Mouse (Mus musculus): ENCODE results near the gene Ust.

The Ust gene

DNA sequence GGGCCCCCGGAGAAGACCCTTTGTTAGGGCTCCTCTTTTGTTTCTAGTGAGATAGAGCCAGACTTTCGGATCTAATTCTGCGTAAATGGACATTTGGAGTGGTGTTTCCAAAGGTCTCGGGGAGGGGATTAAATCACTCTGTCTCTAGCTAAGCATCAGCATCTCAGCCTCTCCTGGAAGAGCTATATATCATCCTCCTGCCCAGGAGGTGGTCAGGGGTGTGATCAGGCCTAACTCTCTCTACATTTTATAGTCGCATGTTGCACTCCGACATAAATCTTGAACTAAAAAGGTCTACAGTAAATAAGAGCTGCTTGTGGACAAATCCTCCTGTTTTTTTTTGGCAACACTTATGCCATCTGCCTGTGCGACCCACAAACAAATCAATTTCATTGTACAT, 335.5 kb downstream of the Ust start:
- in situ Hi-C loops (cut with MboI, MseI), result no loop called here

GRCm38 (mm10) chr10:8181596-8182185, 336.9 kb downstream of the Ust start:
- in situ Hi-C loops (cut with MboI, MseI), result no loop called here

DNA sequence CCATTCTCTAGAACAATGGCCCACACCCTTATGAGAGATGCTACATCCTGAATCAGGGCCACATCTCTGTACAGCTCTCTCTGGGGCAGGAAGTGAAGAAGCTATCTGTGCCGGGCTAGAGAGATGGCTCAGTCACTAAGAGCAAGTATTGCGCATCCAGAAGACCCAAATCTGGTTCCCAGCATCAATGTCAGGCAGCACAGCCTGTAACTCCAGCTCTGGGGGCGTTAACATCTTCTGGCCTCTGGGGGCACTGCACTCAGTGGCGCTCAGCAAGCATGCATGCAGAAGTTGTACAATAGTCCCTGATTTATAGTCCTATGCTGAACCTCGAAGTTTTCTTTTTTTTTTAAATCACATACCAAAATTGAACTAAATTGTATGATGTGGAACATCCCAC, 341.0 kb downstream of the Ust start:
- in situ Hi-C loops (cut with MboI, MseI), result no loop called here

DNA sequence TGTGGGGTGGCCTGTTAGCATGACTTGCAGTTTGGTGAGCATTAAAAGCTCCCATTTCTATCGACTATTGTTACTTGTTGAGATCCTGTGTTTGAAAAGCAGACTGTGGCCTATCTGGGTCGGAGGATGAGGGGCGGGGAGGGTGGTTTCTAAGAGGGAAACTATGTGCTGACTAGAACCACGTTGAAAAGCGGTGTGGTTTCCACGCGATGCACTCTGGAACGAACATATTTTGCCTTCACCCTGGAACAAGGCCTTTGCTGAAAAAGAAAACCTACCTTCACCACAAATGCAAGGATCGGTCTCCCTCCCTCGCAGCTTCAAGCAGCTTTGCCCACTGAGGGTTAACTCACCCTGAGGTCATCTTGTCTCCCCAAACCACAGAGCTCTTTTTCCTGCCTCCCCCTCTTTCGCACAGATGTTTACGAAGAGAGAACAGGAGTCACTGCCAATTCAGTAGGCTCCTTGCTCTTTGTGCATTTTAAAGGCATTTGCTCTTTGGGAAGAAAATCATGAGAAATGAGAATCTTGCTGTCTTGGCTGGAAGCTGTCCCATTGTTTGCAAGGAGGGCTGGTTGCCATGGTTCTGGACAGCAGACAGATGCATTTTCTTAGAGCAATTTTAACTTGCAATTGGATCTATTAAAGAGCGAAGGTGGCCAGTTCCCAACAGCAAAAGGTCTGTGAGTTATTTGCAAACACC, 342.1 kb downstream of the Ust start:
- in situ Hi-C loops (cut with MboI, MseI), result no loop called here

DNA sequence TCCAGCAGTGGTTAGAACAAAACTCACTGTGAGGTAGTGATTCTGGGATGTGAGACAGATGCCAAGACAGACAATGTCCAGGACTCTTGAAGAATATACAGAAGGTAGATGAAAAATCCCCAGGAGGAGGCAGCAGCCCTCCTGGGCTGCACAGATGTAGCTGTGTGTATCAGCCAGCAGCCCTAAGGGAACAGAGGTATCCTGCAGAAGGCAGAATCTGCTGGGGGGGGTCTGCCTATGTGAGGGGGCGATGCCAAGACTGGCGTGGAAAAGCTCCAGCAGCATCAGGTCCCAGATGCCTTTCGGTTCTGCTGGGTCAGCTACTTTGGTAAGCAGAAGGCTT, 342.6 kb downstream of the Ust start:
- in situ Hi-C loops (cut with MboI, MseI), result no loop called here

- in situ Hi-C loops (cut with MboI, MseI), result no loop called here
Observed at GRCm38 (mm10) chr10:8174697-8175096, 343.9 kb downstream of the Ust start.

GRCm38 (mm10) chr10:8174230-8174629, 344.4 kb downstream of the Ust start:
- in situ Hi-C loops (cut with MboI, MseI), result no loop called here

DNA sequence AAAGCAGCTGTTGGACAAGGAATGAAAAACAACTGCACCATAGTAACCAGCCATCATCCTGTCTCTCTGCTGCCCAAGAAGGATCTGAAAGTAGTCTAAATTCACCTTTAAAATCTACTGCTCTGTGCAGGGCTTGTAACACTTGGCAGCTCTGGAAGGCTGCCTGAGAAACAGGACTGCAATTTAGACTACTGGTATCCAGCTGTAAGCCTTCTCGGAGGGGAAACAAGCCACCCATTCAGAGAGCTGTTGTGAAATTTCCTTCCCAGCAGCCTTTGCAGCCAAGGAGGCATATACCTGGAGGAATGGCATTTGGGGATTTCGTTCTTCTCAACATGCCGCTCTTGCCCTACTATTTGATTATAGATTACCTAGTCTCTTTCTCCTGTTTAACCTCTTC, 345.6 kb downstream of the Ust start:
- in situ Hi-C loops (cut with MboI, MseI), result no loop called here

- in situ Hi-C loops (cut with MboI, MseI), result no loop called here
Observed at GRCm38 (mm10) chr10:8171556-8171955, 347.1 kb downstream of the Ust start.

Data from T-helper 1 cell (primary cell).